Mouse (Mus musculus) naive thymus-derived CD4-positive, alpha-beta T cell, adult 2 months (primary cell): ENCODE measurements around the gene Agtr1b.

Source experiments
- DNase-seq: peaks from one replicate; pipeline ENCODE4 v3.0.0-alpha.2; 2011; ENCODE audit warnings: low read depth

Gene Agtr1b

DNA sequence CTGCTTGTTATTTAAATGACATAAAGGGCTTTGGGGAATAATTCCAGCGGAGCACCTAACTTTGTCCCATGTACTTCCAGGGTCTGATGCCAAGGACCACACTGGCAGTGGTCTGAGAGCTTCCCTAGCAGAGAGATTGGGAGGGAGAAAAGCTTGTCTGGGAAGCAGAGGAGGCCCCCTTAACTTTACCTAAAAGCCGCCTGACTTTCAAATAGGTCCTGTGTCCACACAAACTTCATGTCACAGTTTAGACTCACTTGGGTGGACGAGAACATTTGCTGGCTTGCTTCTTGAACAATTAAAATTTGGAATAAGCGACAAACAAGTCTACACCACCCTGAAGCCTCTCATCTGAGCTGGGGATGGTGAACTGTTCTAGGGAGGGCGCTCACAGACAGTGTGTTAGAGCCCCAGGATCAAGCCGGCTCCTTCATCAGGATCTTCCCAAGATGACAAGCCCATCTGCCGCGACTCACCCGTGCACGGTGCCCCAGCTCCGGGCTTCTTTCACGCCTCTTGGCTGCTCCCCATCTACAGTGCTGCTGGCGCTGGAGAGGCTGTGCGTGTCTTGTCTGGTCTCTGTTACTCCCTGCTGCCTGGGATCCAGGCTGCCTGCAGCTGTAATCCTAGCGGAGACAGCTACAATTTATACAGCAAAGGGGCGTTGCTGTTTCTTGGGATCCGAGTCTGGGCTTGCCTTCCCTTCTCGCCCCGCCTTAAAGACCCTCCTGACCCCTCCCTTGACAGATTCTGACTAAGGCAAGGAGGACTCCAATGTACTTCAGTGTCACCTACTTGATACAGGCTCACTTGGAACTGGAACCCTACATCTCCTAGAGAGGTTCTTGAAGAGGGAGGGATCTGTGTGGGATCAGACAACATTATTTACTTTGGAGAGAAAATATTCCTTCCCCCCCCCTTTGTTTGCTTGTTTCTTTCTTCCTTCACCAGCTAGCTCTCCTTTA, at the start of gene Agtr1b:
Gene Agtr1b, minus strand, starts transcription at position 620 of the 965 bp plus-strand sequence.
- no peak for DNase-seq

DNA sequence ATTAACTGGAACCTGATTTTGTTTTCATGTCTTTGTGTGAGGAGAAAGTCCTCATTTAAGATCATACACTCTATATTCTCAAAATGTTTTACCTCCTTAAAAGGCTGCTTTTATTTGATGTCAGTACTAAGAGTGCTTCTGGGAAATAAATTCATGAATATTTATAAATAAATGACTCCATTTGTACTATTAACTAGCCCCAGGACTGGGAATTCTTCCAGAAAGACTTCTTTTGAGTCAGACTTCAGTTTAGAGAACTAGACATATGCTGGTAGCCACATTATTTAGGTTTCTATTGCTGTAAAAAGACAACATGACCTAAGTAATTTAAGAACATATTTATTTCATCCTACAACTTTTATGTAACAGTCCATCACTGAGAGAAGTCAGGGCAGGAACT, 13.4 kb downstream of the Agtr1b start:
- DNase-seq = no peak

DNA sequence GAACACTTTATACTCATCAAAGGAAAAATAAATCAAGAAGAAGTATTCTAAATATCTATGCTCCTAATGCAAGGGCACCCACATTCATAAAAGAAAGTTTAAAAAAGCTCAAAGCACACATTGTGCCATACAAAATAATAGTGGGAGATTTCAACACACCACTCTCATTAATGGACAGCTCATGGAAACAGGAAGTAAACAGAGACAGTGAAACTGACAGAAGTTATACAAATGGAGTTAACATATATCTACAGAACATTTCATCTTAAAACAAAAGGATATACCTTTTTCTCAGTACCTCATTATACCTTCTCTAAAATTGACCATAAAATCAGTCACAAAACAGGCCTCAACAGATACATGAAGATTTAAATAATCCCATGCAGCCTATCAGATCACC, 18.8 kb downstream of the Agtr1b start:
- no peak for DNase-seq

DNA sequence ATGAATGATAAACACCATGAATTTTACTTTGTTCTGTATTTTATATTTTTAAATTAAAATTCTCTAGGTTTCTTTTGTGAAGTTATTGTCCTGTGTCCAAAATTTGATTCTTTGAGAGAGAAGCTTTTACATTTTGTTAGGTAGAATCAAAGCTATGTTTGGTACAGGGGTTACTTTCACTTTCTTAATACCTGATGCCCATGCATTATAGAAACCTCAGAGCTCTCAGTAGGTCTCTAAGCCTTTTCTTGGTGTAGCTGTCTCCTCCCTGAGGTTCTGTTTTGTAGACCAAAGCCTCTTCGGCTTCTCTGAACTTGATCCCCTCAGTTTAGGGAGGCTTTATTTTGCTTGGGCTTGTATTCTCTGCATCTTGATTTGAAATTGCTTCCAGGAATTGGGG, 26.6 kb downstream of the Agtr1b start:
- DNase-seq = peak; percentile 12

DNA sequence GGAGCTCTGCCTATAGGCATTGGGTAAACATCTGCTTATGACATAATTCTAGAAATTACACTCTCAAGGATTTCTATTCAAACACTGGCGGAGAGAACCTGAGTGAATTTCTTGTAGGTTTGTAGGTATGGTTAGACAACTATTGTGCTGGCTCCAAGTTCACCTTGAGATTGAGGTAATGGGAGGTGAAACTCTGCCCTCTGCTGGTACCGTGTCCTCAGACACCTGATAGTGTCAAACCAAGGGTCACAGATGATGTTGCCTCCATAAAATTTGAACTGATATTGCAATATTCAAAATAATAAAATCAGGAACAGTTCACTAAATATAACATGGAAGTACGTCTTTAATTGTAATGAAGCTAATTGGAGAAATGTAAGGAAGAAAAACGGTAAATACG, 32.3 kb downstream of the Agtr1b start:
- DNase-seq = peak; percentile 58

DNA sequence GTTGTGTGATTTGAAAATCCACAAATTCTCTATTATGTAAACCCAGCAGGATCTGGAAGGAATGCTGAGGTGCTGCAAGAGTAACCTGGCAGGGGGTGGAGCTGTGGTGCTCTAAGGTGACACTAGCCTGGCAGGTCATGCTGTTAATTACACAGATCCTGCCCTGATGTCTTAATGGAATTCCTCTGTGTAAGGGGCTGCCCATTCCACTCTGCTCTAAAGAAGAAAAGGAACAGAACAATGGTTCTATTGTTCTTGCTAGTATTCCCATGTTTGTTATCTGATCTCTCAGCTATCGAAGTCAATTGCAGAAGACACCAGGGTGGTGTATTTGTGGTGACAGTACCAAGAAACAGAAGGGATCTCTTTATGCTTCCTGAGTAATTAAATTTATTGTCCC, 49.7 kb downstream of the Agtr1b start:
- DNase-seq = no peak

DNA sequence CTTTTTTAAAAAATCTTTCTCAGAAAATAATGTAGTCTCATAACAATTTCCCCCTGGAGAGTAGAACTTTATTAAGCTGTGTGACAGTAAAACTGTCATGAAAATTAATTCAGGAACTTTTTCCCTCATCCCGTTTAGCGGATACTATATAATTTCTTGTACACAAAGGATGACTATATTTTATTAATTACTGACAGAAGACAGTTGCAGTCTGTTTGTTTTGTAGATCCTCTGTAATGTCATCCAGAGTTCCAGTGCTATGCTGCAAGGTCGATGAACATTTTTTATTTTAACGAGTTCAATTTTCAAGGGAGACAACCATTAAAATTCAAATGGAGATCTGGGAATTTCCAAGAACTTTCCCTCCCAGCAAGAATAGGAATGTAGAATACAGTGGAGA, 57.8 kb downstream of the Agtr1b start:
- DNase-seq = no peak

DNA sequence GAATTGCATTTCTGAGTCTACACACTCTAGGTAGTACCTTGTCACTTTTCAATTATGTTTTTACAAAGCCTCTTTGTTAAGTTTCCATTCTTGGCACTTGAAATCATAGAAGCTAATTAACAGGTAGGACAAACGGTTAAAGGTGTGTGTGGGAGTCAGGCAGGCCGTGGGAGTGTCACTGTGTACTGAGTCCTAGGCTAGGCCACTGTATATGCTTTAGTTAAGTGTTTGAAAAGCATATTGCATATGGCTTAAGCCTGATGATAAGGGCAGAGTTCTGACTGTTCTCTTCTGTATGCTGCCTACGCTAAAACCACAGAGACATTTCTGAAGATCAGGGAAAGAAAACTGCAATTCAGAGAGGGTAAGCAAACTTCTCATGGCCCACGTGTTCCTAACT, 59.7 kb downstream of the Agtr1b start:
- DNase-seq = no peak

DNA sequence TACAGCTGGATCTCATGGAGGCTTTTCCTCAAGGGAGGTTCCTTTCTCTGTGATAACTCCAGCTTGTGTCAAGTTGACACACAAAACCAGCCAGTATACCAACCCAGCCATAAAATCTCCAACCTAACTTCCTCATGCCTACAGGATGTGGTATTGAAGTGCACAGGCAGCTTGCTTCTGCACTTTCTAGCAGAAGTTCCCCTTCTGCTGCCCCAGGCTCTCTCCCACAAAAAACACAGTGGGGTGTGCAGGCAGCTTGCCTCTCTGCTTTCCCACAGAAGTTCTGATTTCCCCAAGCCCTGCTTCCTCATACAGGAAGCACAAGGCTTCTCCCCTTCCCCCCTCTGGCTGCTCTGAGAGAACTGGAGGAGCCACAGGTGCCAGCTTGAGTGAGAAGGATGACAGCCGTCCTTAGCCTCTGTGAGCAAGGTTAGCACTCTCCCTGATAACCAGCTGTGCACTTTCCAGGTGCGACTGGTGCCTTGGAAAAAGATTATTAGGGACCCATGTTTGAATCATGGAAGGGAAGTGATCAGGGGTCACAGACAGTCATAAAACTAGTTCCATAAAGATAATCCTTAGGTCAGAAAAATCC, 62.1 kb downstream of the Agtr1b start:
- DNase-seq = peak; percentile 37

DNA sequence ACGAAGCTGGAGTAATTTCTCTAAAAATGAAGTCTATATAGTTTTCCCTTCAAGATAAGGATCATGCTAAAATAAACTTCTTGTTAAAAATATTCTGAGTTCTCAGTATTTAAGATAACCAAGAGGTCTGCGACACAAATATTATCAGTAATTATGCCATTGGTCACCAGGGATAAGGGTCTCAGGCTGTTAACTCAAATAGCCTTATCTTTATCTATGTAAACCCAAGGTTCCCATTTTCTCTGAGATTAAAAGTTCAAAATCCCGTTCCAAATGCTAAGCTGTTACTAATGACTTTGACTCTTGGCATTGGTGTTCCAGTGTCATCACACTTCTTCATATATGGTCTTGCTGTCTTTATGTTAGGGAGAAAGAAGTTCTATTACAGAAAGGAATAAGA, 71.4 kb downstream of the Agtr1b start:
- no peak for DNase-seq

DNA sequence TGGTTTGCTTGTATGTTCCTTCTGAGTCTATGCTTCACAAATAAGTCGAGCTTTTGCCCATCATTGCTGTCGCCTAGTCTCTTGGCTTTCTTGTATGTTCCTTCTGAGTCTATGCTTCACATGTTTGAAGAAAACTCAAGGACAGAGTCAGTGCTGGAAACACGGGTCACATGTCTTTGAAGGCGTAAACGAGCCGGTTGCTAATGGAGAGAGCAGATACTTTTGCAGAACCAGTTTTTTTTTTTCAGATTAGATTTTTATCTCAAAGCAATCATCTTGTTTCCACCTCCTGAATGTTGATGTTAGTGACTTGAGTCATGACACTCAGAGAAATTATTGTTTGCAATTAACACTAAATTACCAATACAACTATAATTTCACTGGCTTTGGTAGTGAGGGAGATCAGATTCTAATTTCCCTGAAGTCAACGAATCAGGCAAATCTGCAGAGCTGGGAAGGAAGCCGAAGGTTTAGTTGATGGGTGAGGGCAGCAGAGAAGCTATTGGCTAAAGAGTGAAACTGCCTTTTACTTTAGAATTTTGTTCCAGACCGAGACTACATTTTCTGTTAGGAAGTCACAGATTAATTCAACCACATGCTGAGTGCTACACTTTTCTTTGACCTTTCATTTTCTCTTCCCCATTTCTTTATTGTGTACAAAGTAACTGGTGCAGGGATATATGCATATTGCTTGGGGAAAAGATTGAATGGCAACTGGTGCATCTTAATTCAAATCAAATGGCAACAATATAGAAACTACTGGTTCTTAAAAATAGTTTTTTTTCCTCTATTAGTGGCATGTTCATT, 72.2 kb downstream of the Agtr1b start:
- no peak for DNase-seq

DNA sequence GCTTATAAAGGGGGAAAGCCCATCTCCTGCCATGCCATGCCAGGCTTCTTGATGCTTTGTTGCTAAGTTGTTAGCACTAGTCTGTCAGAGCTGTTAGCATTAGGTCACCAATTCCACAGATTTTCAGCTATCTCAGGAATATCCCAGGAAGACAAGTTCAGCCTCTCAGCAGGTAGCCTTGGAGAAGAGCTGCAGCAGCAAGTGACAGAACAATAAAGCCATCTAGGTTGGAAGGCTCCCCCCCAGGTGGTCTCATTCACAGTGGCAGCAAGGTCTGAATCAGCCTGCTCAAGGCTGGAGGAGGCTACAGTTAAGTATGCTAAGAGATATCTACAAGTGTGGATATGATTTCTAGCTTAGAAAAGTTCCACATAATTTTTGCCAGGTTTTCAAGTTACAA, 75.6 kb downstream of the Agtr1b start:
- DNase-seq = no peak

DNA sequence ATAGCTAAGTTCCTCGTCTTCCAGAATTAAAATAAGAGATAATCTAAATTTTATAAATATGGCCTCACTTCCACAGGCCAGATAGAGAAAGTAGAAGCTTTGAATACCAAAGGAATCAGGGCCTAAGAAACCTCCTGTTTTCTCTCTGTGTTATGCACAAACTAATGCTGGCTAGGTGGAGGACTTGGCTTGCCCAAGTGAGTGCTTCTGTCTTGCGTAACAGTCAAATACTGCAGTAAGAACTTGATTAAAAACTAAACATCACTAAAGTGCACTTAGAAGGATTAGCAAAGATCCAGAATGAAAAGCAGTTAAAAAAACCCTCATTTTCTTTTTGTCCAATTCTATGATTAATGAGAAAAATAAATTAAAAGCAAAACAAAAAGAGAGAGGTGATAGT, 78.2 kb downstream of the Agtr1b start:
- no peak for DNase-seq

DNA sequence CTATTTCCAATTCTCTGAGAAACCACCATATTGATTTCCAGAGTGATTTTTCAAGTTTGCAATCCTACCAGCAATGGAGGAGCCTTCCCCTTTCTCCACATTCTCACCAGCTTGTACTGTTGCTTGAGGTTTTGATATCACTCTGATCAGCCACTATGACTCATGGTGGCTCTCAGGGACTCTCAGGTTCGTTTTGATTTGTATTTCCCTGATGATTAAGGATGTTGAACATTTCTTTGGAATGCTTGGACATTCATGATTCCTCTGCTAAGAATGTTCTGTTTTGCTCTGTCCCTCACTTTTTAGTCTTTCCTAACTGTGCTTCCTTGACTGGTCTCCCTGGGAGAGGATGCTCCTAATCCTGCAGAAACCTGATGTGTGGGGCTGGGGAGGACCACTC, 85.2 kb downstream of the Agtr1b start:
- no peak for DNase-seq

DNA sequence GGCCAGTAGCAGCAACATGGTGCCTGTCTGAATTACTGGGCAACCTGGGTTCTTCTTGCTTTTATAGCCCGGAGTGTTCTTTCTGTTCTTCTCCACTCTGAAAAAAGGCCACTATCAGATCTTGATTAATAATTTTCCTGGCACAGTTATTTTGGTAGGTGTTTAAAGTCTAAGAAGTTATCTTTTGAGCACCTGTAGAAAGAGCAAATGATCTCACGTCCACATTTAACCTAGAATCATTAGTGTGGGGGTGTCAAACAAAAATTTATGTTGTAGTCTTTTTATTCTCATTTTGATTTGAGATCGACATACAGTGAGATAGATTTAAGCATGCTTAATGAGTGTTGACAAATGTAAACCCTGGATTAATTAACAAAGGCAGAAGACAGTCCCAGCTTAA, 91.3 kb downstream of the Agtr1b start, which contains the start of gene Cpb1:
Gene Cpb1, minus strand, starts transcription at position 101 of the 400 bp plus-strand sequence.
- DNase-seq = no peak
